Mouse (Mus musculus) CH12.LX (cell line): Measurements from ENCODE around the gene Rnase11. TPM values are rescaled to one million over a fixed set of nuclear protein-coding genes. Genes with fewer than 3 reads are reported as not detected.

Source experiments
- DNase-seq: peaks from one replicate; pipeline ENCODE4 v3.0.0-alpha.2; 2013; ENCODE audit errors: extremely low read depth
- H3K27ac ChIP-seq: 2 replicates; pipeline ENCODE4 v1.5.1; 2012; ENCODE audit warnings: low read depth, mild to moderate bottlenecking, control low read depth, moderate library complexity; ENCODE audit not compliant: insufficient read depth
- H3K27me3 ChIP-seq: replicated peaks from 2 replicates; pipeline ENCODE3; 2012; ENCODE audit warnings: inconsistent platforms
- H3K36me3 ChIP-seq, 2 experiments: replicated peaks in 1 of 2; 2 replicates each; pipeline versions ENCODE3 to v1.6.1; 2012; ENCODE audit warnings: inconsistent platforms in 1 of 2, low read length in 1 of 2, mild to moderate bottlenecking in 1 of 2, mixed read lengths in 1 of 2, moderate library complexity in 1 of 2; ENCODE audit not compliant: control insufficient read depth in 1 of 2, insufficient read depth in 1 of 2
- H3K4me1 ChIP-seq, 2 experiments: 2 replicates each; pipeline ENCODE4 v1.6.1; 2012; ENCODE audit warnings: inconsistent platforms in 1 of 2, moderate library complexity in 1 of 2; ENCODE audit not compliant: insufficient read depth in 2 of 2, control insufficient read depth in 1 of 2
- H3K4me2 ChIP-seq: 2 replicates; pipeline ENCODE4 v1.6.1; 2012; ENCODE audit warnings: low read depth, mild to moderate bottlenecking, control low read depth; ENCODE audit not compliant: poor library complexity, insufficient read depth, severe bottlenecking
- H3K4me3 ChIP-seq, 3 experiments: fragments of 150-350 bp in 1 of 3; sonication (generic) in 1 of 3; replicated peaks in 1 of 3; 2 replicates each; pipeline versions ENCODE3 to v1.5.1; 2011 to 2012; ENCODE audit warnings: low read depth in 2 of 3, low read length in 2 of 3, mild to moderate bottlenecking in 2 of 3, moderate library complexity in 2 of 3, control low read depth in 1 of 3, improper control_type of control experiment in 1 of 3, inconsistent platforms in 1 of 3, mixed read lengths in 1 of 3; ENCODE audit not compliant: poor library complexity in 1 of 3
- H3K79me2 ChIP-seq: replicated peaks from 2 replicates; pipeline ENCODE4 v1.6.1; 2012; ENCODE audit warnings: mild to moderate bottlenecking, moderate library complexity; ENCODE audit not compliant: control insufficient read depth, poor library complexity, insufficient read depth, severe bottlenecking; ENCODE audit errors: extremely low read depth
- H3K9ac ChIP-seq: 2 replicates; pipeline ENCODE4 v1.6.1; 2012; ENCODE audit warnings: low read depth, mild to moderate bottlenecking, control low read depth, moderate library complexity; ENCODE audit not compliant: insufficient read depth
- H3K9me3 ChIP-seq: replicated peaks from 2 replicates; pipeline ENCODE3; 2012; ENCODE audit warnings: low read length, inconsistent platforms, mixed read lengths
- BHLHE40 ChIP-seq: IDR thresholded peaks from 2 replicates; pipeline ENCODE4 v1.6.1; 2011; ENCODE audit warnings: mild to moderate bottlenecking, low read depth, low read length, improper control_type of control experiment
- CHD2 ChIP-seq: IDR thresholded peaks from 2 replicates; pipeline ENCODE4 v1.6.1; 2011; ENCODE audit warnings: low read length, improper control_type of control experiment
- CTCF ChIP-seq, 2 experiments: IDR thresholded peaks in 1 of 2; conservative IDR thresholded peaks in 1 of 2; 2 replicates each; pipeline ENCODE4 v1.5.1; 2011 to 2012; ENCODE audit warnings: low read depth in 2 of 2, low read length in 2 of 2, improper control_type of control experiment in 1 of 2, inconsistent platforms in 1 of 2, mild to moderate bottlenecking in 1 of 2, moderate library complexity in 1 of 2
- ELF1 ChIP-seq: IDR thresholded peaks from 2 replicates; pipeline ENCODE4 v1.6.1; 2014; ENCODE audit warnings: low read depth, mild to moderate bottlenecking, inconsistent platforms, low read length, improper control_type of control experiment
- EP300 ChIP-seq: IDR thresholded peaks from 2 replicates; pipeline ENCODE4 v1.6.1; 2011; ENCODE audit warnings: low read length, improper control_type of control experiment
- ETS1 ChIP-seq: conservative IDR thresholded peaks from 2 replicates; pipeline ENCODE4 v1.6.1; 2012; ENCODE audit warnings: low read depth, mild to moderate bottlenecking, inconsistent platforms, low read length, improper control_type of control experiment, moderate library complexity
- HCFC1 ChIP-seq: IDR thresholded peaks from 2 replicates; pipeline ENCODE4 v1.6.1; 2012; ENCODE audit warnings: low read depth, mild to moderate bottlenecking, inconsistent platforms, low read length, improper control_type of control experiment
- IRF4 ChIP-seq: IDR thresholded peaks from 2 replicates; pipeline ENCODE4 v1.6.1; 2014; ENCODE audit warnings: low read depth, mild to moderate bottlenecking, inconsistent platforms, low read length, improper control_type of control experiment
- JUN ChIP-seq: IDR thresholded peaks from 2 replicates; pipeline ENCODE4 v1.6.1; 2011; ENCODE audit warnings: low read depth, mild to moderate bottlenecking, low read length, improper control_type of control experiment, moderate library complexity; ENCODE audit not compliant: insufficient read depth
- JUND ChIP-seq: conservative IDR thresholded peaks from 2 replicates; pipeline ENCODE4 v1.6.1; 2011; ENCODE audit warnings: low read depth, low read length, improper control_type of control experiment
- MAX ChIP-seq: IDR thresholded peaks from 2 replicates; pipeline ENCODE4 v1.6.1; 2011; ENCODE audit warnings: low read length, improper control_type of control experiment
- MAZ ChIP-seq: IDR thresholded peaks from 2 replicates; pipeline ENCODE4 v1.6.1; 2012; ENCODE audit warnings: low read depth, mild to moderate bottlenecking, inconsistent platforms, low read length, improper control_type of control experiment, moderate library complexity
- MEF2A ChIP-seq: IDR thresholded peaks from 2 replicates; pipeline ENCODE4 v1.6.1; 2014; ENCODE audit warnings: low read depth, mild to moderate bottlenecking, inconsistent platforms, low read length, improper control_type of control experiment, borderline replicate concordance
- MXI1 ChIP-seq: IDR thresholded peaks from 2 replicates; pipeline ENCODE4 v1.6.1; 2011; ENCODE audit warnings: mild to moderate bottlenecking, low read depth, low read length, improper control_type of control experiment
- NELFE ChIP-seq: IDR thresholded peaks from 2 replicates; pipeline ENCODE4 v1.6.1; 2011; ENCODE audit warnings: low read depth, low read length, improper control_type of control experiment
- PAX5 ChIP-seq: IDR thresholded peaks from 2 replicates; pipeline ENCODE4 v1.6.1; 2012; ENCODE audit warnings: low read length, inconsistent platforms, mixed read lengths
- POLR2A ChIP-seq: IDR thresholded peaks from 2 replicates; pipeline ENCODE4 v1.6.1; 2011; ENCODE audit warnings: low read depth, mild to moderate bottlenecking, improper control_type of control experiment, low read length
- POLR2AphosphoS2 ChIP-seq: IDR thresholded peaks from 2 replicates; pipeline ENCODE4 v1.6.1; 2011; ENCODE audit warnings: low read depth, low read length, improper control_type of control experiment
- RAD21 ChIP-seq: IDR thresholded peaks from 2 replicates; pipeline ENCODE4 v1.6.1; 2011; ENCODE audit warnings: low read depth, mild to moderate bottlenecking, low read length, improper control_type of control experiment, moderate library complexity
- SIN3A ChIP-seq: IDR thresholded peaks from 2 replicates; pipeline ENCODE4 v1.6.1; 2012; ENCODE audit warnings: low read length, improper control_type of control experiment, inconsistent platforms
- SMC3 ChIP-seq: IDR thresholded peaks from 2 replicates; pipeline ENCODE4 v1.6.1; 2011; ENCODE audit warnings: low read depth, low read length, improper control_type of control experiment
- USF1 ChIP-seq: IDR thresholded peaks from 2 replicates; pipeline ENCODE4 v1.6.1; 2014; ENCODE audit warnings: low read depth, mild to moderate bottlenecking, inconsistent platforms, low read length, improper control_type of control experiment
- USF2 ChIP-seq: conservative IDR thresholded peaks from 2 replicates; pipeline ENCODE4 v1.6.1; 2011; ENCODE audit warnings: low read depth, low read length, improper control_type of control experiment
- ZC3H11A ChIP-seq: IDR thresholded peaks from 2 replicates; pipeline ENCODE4 v1.6.1; 2012; ENCODE audit warnings: low read depth, mild to moderate bottlenecking, inconsistent platforms, low read length, improper control_type of control experiment
- ZKSCAN1 ChIP-seq: IDR thresholded peaks from 2 replicates; pipeline ENCODE4 v1.6.1; 2012; ENCODE audit warnings: low read depth, inconsistent platforms, low read length, improper control_type of control experiment, borderline replicate concordance
- ZNF384 ChIP-seq: IDR thresholded peaks from 2 replicates; pipeline ENCODE4 v1.6.1; 2012; ENCODE audit warnings: low read depth, low read length, improper control_type of control experiment, inconsistent platforms
- dilution Hi-C: fragments of 300-500 bp; cut with MboI; formaldehyde crosslinking; loops from 2 replicates; pipeline ENCODE4 v1.14.3; 2020; ENCODE audit warnings: low sequenced_read_pairs; ENCODE audit not compliant: extremely low pct_unique_long_range_greater_than_20kb, extremely low pct_ligation_motif_present
- in situ Hi-C: fragments of 300-500 bp; cut with MboI; formaldehyde crosslinking; loops from 3 replicates; pipeline ENCODE4 v1.14.3; 2019; ENCODE audit warnings: low sequenced_read_pairs, low pct_ligation_motif_present, low pct_unique_long_range_greater_than_20kb, mixed read lengths
- polyA plus RNA-seq: library from polyadenylated mRNA; unstranded; fragments of >175 nt; gene quantifications from 2 replicates; pipeline ENCODE4 v1.2.1, GENCODE M21; 2012; ENCODE audit warnings: low read depth; ENCODE audit not compliant: insufficient read length
- total RNA-seq, 2 experiments: library from RNA; depleted of rRNA; stranded (reverse); fragments of 300-350 nt in 1 of 2; fragments of >200 nt in 1 of 2; gene quantifications; 2 replicates each; pipeline ENCODE4 v1.2.3; 2012 to 2014

Gene Rnase11
- total and polyA plus RNA-seq, 3 experiments = not detected

DNA sequence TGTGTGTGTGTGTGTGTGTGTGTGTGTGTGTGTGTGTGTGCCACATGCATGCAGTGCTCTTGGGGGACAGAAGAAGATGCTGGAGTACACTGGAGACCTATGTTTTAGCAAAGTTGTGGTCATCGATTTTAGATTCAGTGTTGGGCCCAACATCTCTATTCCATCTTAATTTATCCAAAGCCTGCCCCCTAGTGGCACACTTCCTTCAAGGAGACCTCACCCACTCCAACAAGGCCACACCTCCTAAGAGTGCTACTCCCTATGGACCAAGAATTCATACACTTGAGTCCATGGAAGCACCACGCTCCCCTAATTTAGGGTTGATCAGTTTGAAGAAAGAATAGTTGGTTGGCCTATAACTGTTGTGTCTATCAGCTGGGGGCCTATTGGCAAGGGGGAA, 19.7 kb upstream of the Rnase11 start:
- in situ Hi-C loops = loop anchor here (10.0 kb wide), 2 partner anchors 135 to 265 kb away; partner anchors contain the start of genes Ccnb1ip1, Parp2, Pip4p1 and Pnp
- no peaks in the 10 kb centered on the region for H3K9me3 ChIP-seq
- H3K27ac ChIP-seq = no peak overlapping the region
- no peak for TF ChIP-seq USF2
- TF ChIP-seq SMC3 = peak; percentile 34
- TF ChIP-seq ZKSCAN1 = no peak
- TF ChIP-seq CTCF (conservative IDR thresholded peaks at IDR 0.05 in 1 of 2, IDR thresholded peaks at IDR 0.05 in 1 of 2; ENCODE audit: low read depth in 2 of 2, low read length in 2 of 2) = peak; percentile 52 to 65
- no peak for TF ChIP-seq JUN
- TF ChIP-seq ZC3H11A = no peak
- no peak for TF ChIP-seq SIN3A
- no peak for TF ChIP-seq PAX5
- TF ChIP-seq JUND = no peak
- TF ChIP-seq RAD21 = peak; percentile 17
- TF ChIP-seq POLR2AphosphoS2 = no peak
- no peak for TF ChIP-seq ETS1
- TF ChIP-seq HCFC1 = no peak
- no peak for TF ChIP-seq CHD2
- no peaks in the 10 kb centered on the region for H3K79me2 ChIP-seq
- H3K4me2 ChIP-seq = no peak overlapping the region
- peak; percentile 81 for DNase-seq
- H3K4me1 ChIP-seq = peaks cover 5% of the 10 kb centered on the region in 2 experiments; a peak in 2 of 4 replicates
- no peaks in the 10 kb centered on the region for H3K36me3 ChIP-seq
- no peak overlapping the region for H3K9ac ChIP-seq
- no peak overlapping the region for H3K4me3 ChIP-seq
- dilution Hi-C loops = no loop called here
- H3K27me3 ChIP-seq = peaks cover 10% of the 10 kb centered on the region

GRCm38 (mm10) chr14:51068956-51069355, 19.0 kb upstream of the Rnase11 start:
- Histone ChIP-seq H3K79me2 (no peaks in the 10 kb centered on the region), H3K4me2 (no peak overlapping the region), H3K27ac (no peak overlapping the region), H3K36me3 (no peaks in the 10 kb centered on the region), H3K9ac (no peak overlapping the region), H3K4me1 (peaks cover 5% of the 10 kb centered on the region in 2 experiments; a peak in 2 of 4 replicates), H3K4me3 (no peak overlapping the region), H3K9me3 (no peaks in the 10 kb centered on the region), H3K27me3 (peaks cover 8% of the 10 kb centered on the region)
- TF ChIP-seq ELF1 (no peak), MXI1 (no peak), CHD2 (no peak), MAZ (no peak), EP300 (no peak), BHLHE40 (no peak), ZNF384 (no peak), POLR2A (no peak), MAX (no peak), MEF2A (no peak), ETS1 (no peak), IRF4 (no peak), NELFE (no peak), HCFC1 (no peak), ZC3H11A (no peak), USF1 (no peak)
- in situ Hi-C loops = loop anchor here (10.0 kb wide), 2 partner anchors 134 to 264 kb away; partner anchors contain the start of genes Ccnb1ip1, Parp2, Pip4p1 and Pnp
- DNase-seq = no peak
- dilution Hi-C loops = no loop called here
